16 mouse cellular contexts compared by ENCODE assay signal in the genomic region with DNA sequence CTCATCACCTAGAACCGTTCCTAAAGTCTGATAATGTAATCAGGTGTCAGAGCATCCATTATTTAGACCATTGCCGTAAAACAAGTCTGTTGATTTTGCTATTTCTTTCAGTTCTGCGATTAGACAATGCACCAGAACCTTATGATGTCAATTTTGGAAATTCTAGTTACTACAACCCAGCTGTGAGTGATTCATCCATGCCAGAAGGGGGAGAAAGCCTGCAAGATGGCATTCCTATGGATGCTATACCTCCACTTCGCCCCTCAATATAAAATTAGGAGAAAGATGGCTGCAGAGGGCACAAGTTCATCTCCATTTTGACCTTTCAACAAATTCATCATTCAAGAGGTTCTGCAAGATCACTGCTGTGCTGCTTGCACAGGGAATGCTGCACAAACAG. TPM values are rescaled to one million over a fixed set of nuclear protein-coding genes. Genes with fewer than 3 reads are reported as not detected.
"Had no signal": no experiment of that assay in that cellular context is flagged by ENCODE, and none has a peak within 500 bp of the region (broad histone marks: within the 10 kb centered on the region; RNA-seq: fewer than 3 reads in every experiment).

No protein-coding gene starts in this region.

- DNase-seq: kidney, adult 18-20 months; kidney, postnatal 14 days; lung, adult 18-20 months; thymus, adult 18-20 months; thymus, postnatal 14 days had no signal

- H3K36me3 ChIP-seq: kidney, embryonic 15.5 days; limb, embryonic 13.5 days; midbrain, embryonic 12.5 days; neural tube, embryonic 13.5 days had no signal

- H3K4me3 ChIP-seq: kidney, embryonic 15.5 days; limb, embryonic 13.5 days; midbrain, embryonic 12.5 days; neural tube, embryonic 13.5 days had no signal

- H3K27me3 ChIP-seq: kidney, embryonic 15.5 days; limb, embryonic 13.5 days; midbrain, embryonic 12.5 days; neural tube, embryonic 13.5 days had no signal

- H3K27ac ChIP-seq: kidney, embryonic 15.5 days; limb, embryonic 13.5 days; liver, embryonic 14.5 days; midbrain, embryonic 12.5 days; neural tube, embryonic 13.5 days; stomach, postnatal 0 days had no signal

- H3K4me1 ChIP-seq: kidney, embryonic 15.5 days; limb, embryonic 13.5 days; midbrain, embryonic 12.5 days; neural tube, embryonic 13.5 days had no signal

RNA-seq across cellular contexts. Expression of gene Muc15, which starts 16.1 kb away (rescaled TPM):
- total RNA-seq: liver, adult 2 months; megakaryocyte-erythroid progenitor cell, adult 5-6 weeks had no signal
- polyA plus RNA-seq: intestine, embryonic 14.5 days; kidney, embryonic 15.5 days; large intestine, adult 2 months; liver, adult 2 months; liver, embryonic 14.5 days; lung, embryonic 16.5 days; midbrain, embryonic 12.5 days; neural tube, embryonic 13.5 days had no signal
